In the genomic region with DNA sequence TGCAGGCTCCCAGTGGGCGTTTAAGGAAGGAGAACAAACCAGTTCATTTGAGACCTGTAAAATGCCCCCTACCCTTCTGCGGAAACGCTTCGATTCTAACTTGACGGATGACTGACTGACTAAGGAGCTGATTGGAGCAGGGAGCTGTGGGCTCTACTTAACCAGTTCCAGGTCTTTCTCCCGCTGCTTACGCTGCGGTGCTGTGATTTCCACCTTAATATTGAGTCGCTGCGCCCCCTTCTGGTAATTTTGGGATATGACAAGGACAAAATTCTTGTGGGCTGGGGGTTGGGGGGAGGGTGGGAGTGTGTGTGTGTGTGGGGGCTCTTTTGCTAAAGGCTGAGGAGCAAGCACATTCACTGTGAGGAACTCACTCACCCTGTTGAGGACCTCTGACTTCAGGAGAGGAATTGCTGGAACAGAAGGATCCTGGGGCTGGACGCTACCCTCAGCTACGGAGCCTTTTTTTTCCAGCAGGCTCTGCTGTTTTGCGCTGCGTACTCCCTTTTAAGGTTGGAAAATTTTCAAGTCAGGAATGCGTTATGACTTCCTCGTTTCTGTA, we compare ENCODE assay signal across 8 mouse cellular contexts. TPM values are rescaled to one million over a fixed set of nuclear protein-coding genes. Genes with fewer than 3 reads are reported as not detected.
DNase-seq lines count a peak whose midpoint lies in the region; ATAC-seq and TF ChIP-seq lines count a peak whose summit lies in the region.

No protein-coding gene starts in this region.

- H3K27me3 ChIP-seq in embryonic facial prominence, embryonic 14.5 days (replicated peaks; ENCODE audit: control insufficient read depth, insufficient read depth, low read length) = no peaks in the 10 kb centered on the region

- WGBS in embryonic facial prominence, embryonic 14.5 days = 22% methylated on average over 16 of the region's 16 CpGs

- intact Hi-C loops in heart, postnatal 14 days (cut with DNase I) = loop anchor here (1.0 to 10.0 kb wide), 2 partner anchors 146 to 317 kb away; partner anchors contain the start of gene Pgf

- H3K9ac ChIP-seq in embryonic facial prominence, embryonic 14.5 days (ENCODE audit: low read depth, low read length) = peak overlapping the region; percentile 34; the same call in 1 of the 2 replicates

- no peaks in the 10 kb centered on the region for H3K36me3 ChIP-seq in embryonic facial prominence, embryonic 14.5 days (ENCODE audit: control insufficient read depth, insufficient read depth, low read length)

- peak overlapping the region; percentile 20 for H3K4me3 ChIP-seq in embryonic facial prominence, embryonic 14.5 days (ENCODE audit: low read depth, low read length)
- no peak overlapping the region for H3K4me3 ChIP-seq in layer of hippocampus, adult 2 months

- peak; percentile 55 to 85 for DNase-seq in adrenal gland, adult (ENCODE audit: inconsistent age in 2 of 2, low spot score in 1 of 2)
- no peak for DNase-seq in adrenal gland, adult 8-10 months
- DNase-seq in adrenal gland, postnatal 36 days = peak; percentile 69 to 74
- DNase-seq in embryonic facial prominence, embryonic 14.5 days (ENCODE audit: low spot score) = peak; percentile 95
- peak; percentile 63 to 79 for DNase-seq in heart, postnatal 14 days
- peak; percentile 49 to 74 for DNase-seq in layer of hippocampus, adult 2 months (ENCODE audit: low spot score in 2 of 2)
- peak; percentile 87 for DNase-seq in lung, postnatal 36 days
- peak; percentile 65 for DNase-seq in skeletal muscle tissue, adult 2 months (ENCODE audit: low read depth, low spot score)

- H3K4me2 ChIP-seq in embryonic facial prominence, embryonic 14.5 days (ENCODE audit: low read depth, low read length) = peak overlapping the region; percentile 54

- no peaks in the 10 kb centered on the region for H3K9me3 ChIP-seq in embryonic facial prominence, embryonic 14.5 days (ENCODE audit: control insufficient read depth, low read length)

- H3K4me1 ChIP-seq in embryonic facial prominence, embryonic 14.5 days (ENCODE audit: control insufficient read depth, insufficient read depth, low read length) = peaks cover 5% of the 10 kb centered on the region

- H3K27ac ChIP-seq in embryonic facial prominence, embryonic 14.5 days (replicated peaks; ENCODE audit: low read depth, low read length) = no peak overlapping the region
- H3K27ac ChIP-seq in layer of hippocampus, adult 2 months = no peak overlapping the region

- ATAC-seq in embryonic facial prominence, embryonic 14.5 days (ENCODE audit: low read depth) = peak; percentile 78

- peak; percentile 80 for TF ChIP-seq CTCF in layer of hippocampus, adult 2 months (conservative IDR thresholded peaks at IDR 0.05)

RNA-seq across cellular contexts. Expression of gene Fos, which starts 18.5 kb away (rescaled TPM):
- total RNA-seq in adrenal gland, adult 8-10 months (2022) = 10 to 100 TPM; 13.3 to 32.9 (median 13.7) TPM
- total RNA-seq in adrenal gland, postnatal 36 days (2021) = 10 to 100 TPM in 1 of 2 experiments, 1 to 10 TPM in 1; 8.4 to 18.8 TPM
- polyA plus RNA-seq in embryonic facial prominence, embryonic 14.5 days (2014; fragmentation: Nextera tagmentation; extraction: Ambion mirVana) = 11.2 and 12.6 TPM in 2 replicates
- total RNA-seq in heart, postnatal 14 days (2021) = 1 to 10 TPM; 4.3 to 5.0 TPM
- 10 to 100 TPM in 1 of 2 experiments, 1 to 10 TPM in 1; 8.9 to 13.7 TPM for total RNA-seq in layer of hippocampus, adult 2 months (2021)
